Mouse (Mus musculus) hindbrain, embryonic 14.5 days (tissue): ENCODE measurements around the gene Cc2d2a. TPM values are rescaled to one million over a fixed set of nuclear protein-coding genes. Genes with fewer than 3 reads are reported as not detected.

Source experiments
- ATAC-seq: fragments of 200-750 bp; cut with Nextera tagmentation; 2 replicates; pipeline ENCODE4 v1.8.0; 2017; ENCODE audit warnings: moderate number of reproducible peaks, mild to moderate bottlenecking, moderate TSS enrichment, moderate library complexity; ENCODE audit not compliant: low FRiP score
- DNase-seq: peaks from one replicate; pipeline ENCODE4 v3.0.0-alpha.2; 2015; ENCODE audit warnings: low spot score
- H3K27ac ChIP-seq: fragments of 300-500 bp; sonication (generic); 2 replicates; pipeline ENCODE4 v1.5.1; 2014; ENCODE audit warnings: mild to moderate bottlenecking, moderate library complexity
- H3K27me3 ChIP-seq: fragments of 300-500 bp; sonication (generic); 2 replicates; pipeline ENCODE4 v1.6.1; 2014; ENCODE audit warnings: mild to moderate bottlenecking, low read length, mixed read lengths; ENCODE audit not compliant: control insufficient read depth, insufficient read depth
- H3K36me3 ChIP-seq: fragments of 300-500 bp; sonication (generic); replicated peaks from 2 replicates; pipeline ENCODE4 v1.6.1; 2014; ENCODE audit not compliant: control insufficient read depth, insufficient read depth
- H3K4me1 ChIP-seq: fragments of 300-500 bp; sonication (generic); replicated peaks from 2 replicates; pipeline ENCODE4 v1.6.1; 2014; ENCODE audit warnings: antibody characterized with exemption, low read length, mixed read lengths; ENCODE audit not compliant: control insufficient read depth, insufficient read depth
- H3K4me2 ChIP-seq: fragments of 300-500 bp; sonication (generic); replicated peaks from 2 replicates; pipeline ENCODE4 v1.6.1; 2014; ENCODE audit warnings: mild to moderate bottlenecking, moderate library complexity
- H3K4me3 ChIP-seq: fragments of 300-500 bp; sonication (generic); replicated peaks from 2 replicates; pipeline ENCODE4 v1.5.1; 2014; ENCODE audit warnings: mild to moderate bottlenecking, low read length
- H3K9ac ChIP-seq: fragments of 300-500 bp; sonication (generic); 2 replicates; pipeline ENCODE4 v1.6.1; 2014
- H3K9me3 ChIP-seq: fragments of 300-500 bp; sonication (generic); 2 replicates; pipeline ENCODE4 v1.6.1; 2016; ENCODE audit warnings: low read length; ENCODE audit not compliant: control insufficient read depth
- WGBS: fragments of 180-500 bp; shearing (Covaris S2); extraction: QIAGEN DNeasy Blood & Tissue Kit; methylation state at CpG from one replicate; pipeline ENCODE4 v1.1.7; 2014; 5-methylcytosine and 5-hydroxymethylcytosine counted together
- polyA plus RNA-seq: library from polyadenylated mRNA; unstranded; fragments of >200 nt; fragmentation: Nextera tagmentation; extraction: Ambion mirVana; gene quantifications from 2 replicates; pipeline ENCODE4 v1.2.1, GENCODE M21; 2014

Cc2d2a gene
- polyA plus RNA-seq, 1 experiment from 2014 or later = 6.1 TPM

DNA sequence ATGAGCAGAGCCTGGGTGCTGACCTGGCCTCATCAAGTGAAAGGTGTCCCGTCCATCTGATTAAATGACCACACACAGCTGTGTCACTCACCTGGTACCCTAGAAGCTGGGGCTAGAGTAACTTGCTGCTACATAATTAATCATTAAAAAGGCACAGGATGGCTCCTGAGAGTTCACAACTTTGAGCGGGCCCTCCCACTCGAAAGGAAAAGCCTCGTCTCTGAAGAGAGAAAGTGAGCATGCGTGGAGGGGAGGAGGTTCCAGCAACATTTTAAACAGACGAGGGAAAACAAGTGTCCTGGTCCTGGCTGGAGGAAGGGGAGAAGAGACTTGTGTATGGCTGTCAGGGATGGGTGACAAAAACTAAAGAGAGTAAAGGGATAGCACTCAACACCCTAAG is 1.4 kb downstream of the Cc2d2a start:
- ATAC-seq = no peak
- no peak overlapping the region for H3K27ac ChIP-seq
- no peaks in the 10 kb centered on the region for H3K36me3 ChIP-seq
- peak overlapping the region; percentile 60 for H3K4me2 ChIP-seq
- DNase-seq = no peak
- 46% methylated on average over 6 of the region's 6 CpGs for WGBS
- H3K4me1 ChIP-seq = peaks cover 24% of the 10 kb centered on the region
- H3K4me3 ChIP-seq = peak overlapping the region; percentile 38; the same call in 1 of the 2 replicates
- H3K9me3 ChIP-seq = no peaks in the 10 kb centered on the region
- 0 out of 2 replicates have a peak, but pooled peaks cover 2% of the 10 kb centered on the region for H3K27me3 ChIP-seq
- H3K9ac ChIP-seq = 0 out of 2 replicates have a peak overlapping the region, but pooled peaks have one; percentile 26

DNA sequence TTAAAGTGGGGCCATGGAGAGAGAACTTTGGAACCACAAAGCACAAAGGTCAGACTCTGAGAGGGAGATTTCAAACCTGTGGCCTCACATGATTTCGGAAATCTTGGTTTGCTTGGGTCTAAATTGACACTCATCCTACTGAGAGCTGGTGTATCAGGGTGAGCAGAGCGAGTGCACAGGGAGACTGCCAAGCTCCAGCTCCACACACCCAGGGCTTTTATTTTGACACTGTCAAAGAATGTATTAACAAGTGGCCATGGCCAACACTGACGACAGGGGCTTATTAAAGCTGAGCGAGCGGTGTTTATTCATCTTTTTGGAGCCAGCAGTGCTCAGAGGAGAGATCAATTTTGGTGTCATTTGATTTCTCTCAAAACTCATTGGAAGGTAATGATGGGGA is 3.0 kb downstream of the Cc2d2a start:
- WGBS = 18% methylated on average over 5 of the region's 5 CpGs
- peaks cover 24% of the 10 kb centered on the region for H3K4me1 ChIP-seq
- H3K4me2 ChIP-seq = peak overlapping the region; percentile 35
- no peak overlapping the region for H3K27ac ChIP-seq
- H3K36me3 ChIP-seq = no peaks in the 10 kb centered on the region
- no peaks in the 10 kb centered on the region for H3K9me3 ChIP-seq
- ATAC-seq = peak; percentile 21; the same call in 1 of the 2 replicates
- 0 out of 2 replicates have a peak, but pooled peaks cover 2% of the 10 kb centered on the region for H3K27me3 ChIP-seq
- H3K4me3 ChIP-seq = peak overlapping the region; percentile 15; the same call in 1 of the 2 replicates
- peak; percentile 54 for DNase-seq
- H3K9ac ChIP-seq = no peak overlapping the region

DNA sequence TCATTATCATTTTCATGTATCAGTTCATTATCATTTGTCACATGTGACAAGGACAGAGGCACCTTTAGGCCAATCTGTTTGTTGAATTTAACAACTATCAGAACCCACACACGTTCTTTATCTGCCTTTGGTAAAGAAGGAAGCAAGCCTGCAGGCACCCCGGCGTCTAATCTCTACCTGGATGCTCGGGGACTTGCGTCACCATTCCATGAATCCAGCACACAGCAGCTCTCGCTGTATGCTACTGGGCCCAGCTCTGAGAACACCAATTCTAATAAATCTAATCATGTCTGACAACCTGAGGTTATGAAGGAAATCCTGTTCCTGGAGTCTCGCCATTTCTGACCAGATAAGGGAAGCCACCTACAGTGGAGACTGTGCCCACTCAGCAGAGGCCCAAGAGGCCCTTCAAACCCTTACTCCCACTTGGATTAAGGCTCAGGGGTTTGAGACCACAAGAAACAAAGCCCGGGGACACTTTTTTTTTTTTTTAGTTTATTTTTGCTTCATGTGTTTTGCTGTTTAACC is 7.0 kb downstream of the Cc2d2a start:
- 78% methylated on average over 8 of the region's 8 CpGs for WGBS

DNA sequence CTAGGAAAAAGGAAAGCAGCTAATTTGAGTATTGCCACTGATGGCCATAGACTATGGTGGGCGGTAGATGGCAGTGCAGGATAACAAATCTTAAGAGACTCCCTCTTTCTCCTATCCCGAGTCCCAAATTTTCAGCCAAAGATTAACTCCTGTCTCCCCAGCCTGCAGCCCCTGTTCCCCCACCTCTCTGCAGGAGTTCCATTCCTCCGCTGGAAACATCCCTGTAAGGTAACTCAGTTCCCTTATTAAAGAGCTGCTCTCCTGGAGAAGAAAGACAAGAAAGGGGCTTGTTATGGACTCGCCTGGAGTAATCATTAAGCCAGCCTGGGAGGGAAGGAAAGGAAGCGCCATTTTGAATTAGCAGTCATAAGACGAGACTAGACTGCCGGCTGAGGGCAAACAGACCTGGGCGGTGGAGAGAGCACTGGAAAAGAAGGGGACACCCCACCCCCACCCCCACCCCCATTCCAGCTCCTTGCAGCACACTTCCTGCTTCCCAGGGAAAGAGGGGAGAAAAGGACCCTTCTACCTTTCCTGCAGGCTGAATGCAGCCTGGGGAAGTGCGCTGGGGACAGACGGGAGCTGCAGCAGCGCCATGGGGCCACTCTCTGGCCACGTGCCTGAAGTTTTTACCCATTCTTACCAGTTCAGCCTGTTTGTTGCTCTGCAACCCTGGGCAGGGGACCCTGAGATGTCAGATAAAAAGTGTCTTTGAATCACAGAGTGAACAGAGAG is 10.2 kb downstream of the Cc2d2a start:
- DNase-seq = peak; percentile 89
- WGBS = 0% methylated on average over 12 of the region's 12 CpGs
- peak overlapping the region; percentile 70 for H3K4me2 ChIP-seq

More for the DNA sequence above, 7.0 kb downstream of the Cc2d2a start:
- no peak overlapping the region for H3K9ac ChIP-seq
- no peak for DNase-seq
- no peak for ATAC-seq
- H3K4me2 ChIP-seq = no peak overlapping the region
- no peak overlapping the region for H3K27ac ChIP-seq
- no peaks in the 10 kb centered on the region for H3K9me3 ChIP-seq
- H3K36me3 ChIP-seq = no peaks in the 10 kb centered on the region
- peaks cover 14% of the 10 kb centered on the region for H3K4me1 ChIP-seq
- no peak overlapping the region for H3K4me3 ChIP-seq
- 0 out of 2 replicates have a peak, but pooled peaks cover 2% of the 10 kb centered on the region for H3K27me3 ChIP-seq

DNA sequence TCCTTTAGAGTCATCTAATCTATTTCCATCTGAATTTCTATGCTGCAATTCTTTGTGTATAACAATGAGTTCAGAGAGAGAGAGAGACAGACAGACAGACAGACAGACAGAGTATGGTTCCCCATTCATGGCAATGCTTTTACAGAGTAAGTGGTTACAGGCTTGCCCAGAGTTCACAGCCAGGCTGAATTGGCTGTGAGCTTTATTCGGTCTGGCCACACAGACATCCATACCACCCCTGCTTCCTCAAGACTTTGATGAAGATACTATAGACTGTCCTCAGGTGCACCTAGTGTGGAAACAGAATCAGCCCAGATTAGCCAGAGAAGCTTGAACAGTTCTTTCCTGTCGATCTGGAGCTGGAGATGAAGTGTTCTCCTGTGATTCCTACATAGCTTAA is 10.9 kb downstream of the Cc2d2a start:
- WGBS = 81% methylated on average over 2 of the region's 2 CpGs

More for the DNA sequence above, 10.2 kb downstream of the Cc2d2a start:
- H3K9ac ChIP-seq = peak overlapping the region; percentile 80
- no peaks in the 10 kb centered on the region for H3K36me3 ChIP-seq
- H3K27me3 ChIP-seq = no peaks in the 10 kb centered on the region
- peak overlapping the region; percentile 48 for H3K4me3 ChIP-seq
- peak overlapping the region; percentile 93 for H3K27ac ChIP-seq
- ATAC-seq = peak; percentile 93
- H3K9me3 ChIP-seq = no peaks in the 10 kb centered on the region
- 0 out of 2 replicates have a peak, but pooled peaks cover 3% of the 10 kb centered on the region for H3K4me1 ChIP-seq

DNA sequence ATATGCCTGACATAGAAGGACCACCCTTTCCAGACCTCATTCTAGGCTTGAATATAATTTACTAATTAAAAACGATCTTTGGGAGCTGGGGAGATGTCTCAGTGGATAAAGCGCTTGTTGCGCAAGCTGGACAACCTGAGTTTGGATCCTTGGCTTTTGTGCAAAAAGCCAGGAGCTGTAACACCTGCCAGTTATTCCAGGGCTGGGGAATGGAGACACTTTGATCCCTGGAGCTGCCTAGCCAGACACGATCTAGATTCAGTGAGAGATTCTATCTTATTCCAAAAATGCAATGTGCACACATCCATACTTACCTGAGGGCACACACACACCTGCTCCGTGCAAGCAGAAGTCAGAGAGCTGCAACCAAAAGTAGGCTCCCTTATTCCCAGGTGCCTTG is 23.3 kb downstream of the Cc2d2a start:
- DNase-seq (no peak), ATAC-seq (no peak)
- 95% methylated on average over 5 of the region's 5 CpGs for WGBS
- H3K9me3 ChIP-seq = no peaks in the 10 kb centered on the region
- no peak overlapping the region for H3K9ac ChIP-seq
- H3K36me3 ChIP-seq = peaks cover 88% of the 10 kb centered on the region
- no peak overlapping the region for H3K4me2 ChIP-seq
- H3K27me3 ChIP-seq = no peaks in the 10 kb centered on the region
- no peak overlapping the region for H3K4me3 ChIP-seq
- H3K4me1 ChIP-seq = no peaks in the 10 kb centered on the region
- no peak overlapping the region for H3K27ac ChIP-seq

More for the DNA sequence above, 10.9 kb downstream of the Cc2d2a start:
- H3K9me3 ChIP-seq = no peaks in the 10 kb centered on the region
- 0 out of 2 replicates have a peak, but pooled peaks cover 3% of the 10 kb centered on the region for H3K4me1 ChIP-seq
- H3K4me3 ChIP-seq = peak overlapping the region; percentile 48
- peak overlapping the region; percentile 70 for H3K4me2 ChIP-seq
- H3K27ac ChIP-seq = peak overlapping the region; percentile 93
- no peak for DNase-seq
- H3K36me3 ChIP-seq = no peaks in the 10 kb centered on the region
- H3K27me3 ChIP-seq = no peaks in the 10 kb centered on the region
- H3K9ac ChIP-seq = peak overlapping the region; percentile 80
- ATAC-seq = 0 out of 2 replicates have a peak, but pooled peaks have one; percentile 0

DNA sequence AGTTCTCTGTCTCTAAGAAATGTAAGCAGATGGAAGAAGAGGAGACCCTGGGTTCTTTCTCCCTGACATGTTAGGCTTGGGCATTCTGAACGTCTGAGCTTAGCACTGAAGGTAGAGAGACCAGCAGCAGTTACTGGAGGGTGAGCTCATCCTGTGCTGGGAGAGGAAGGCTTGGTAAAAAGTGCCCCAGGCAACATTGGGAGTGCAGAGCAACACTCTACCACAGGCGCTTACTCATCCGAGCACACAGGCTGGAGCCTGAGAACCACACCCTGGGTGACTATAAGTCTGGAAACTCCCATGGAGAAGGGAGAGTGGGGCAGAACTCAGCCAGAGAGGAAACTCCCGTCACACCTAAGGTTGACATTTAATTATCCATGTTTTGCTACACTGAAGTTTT is 30.3 kb downstream of the Cc2d2a start:
- no peak for DNase-seq
- no peaks in the 10 kb centered on the region for H3K9me3 ChIP-seq
- H3K36me3 ChIP-seq = peaks cover 60% of the 10 kb centered on the region
- no peaks in the 10 kb centered on the region for H3K27me3 ChIP-seq
- WGBS = 86% methylated on average over 4 of the region's 4 CpGs
- H3K4me2 ChIP-seq = no peak overlapping the region
- no peak for ATAC-seq
- H3K9ac ChIP-seq = no peak overlapping the region
- no peak overlapping the region for H3K27ac ChIP-seq
- no peak overlapping the region for H3K4me3 ChIP-seq
- H3K4me1 ChIP-seq = no peaks in the 10 kb centered on the region

DNA sequence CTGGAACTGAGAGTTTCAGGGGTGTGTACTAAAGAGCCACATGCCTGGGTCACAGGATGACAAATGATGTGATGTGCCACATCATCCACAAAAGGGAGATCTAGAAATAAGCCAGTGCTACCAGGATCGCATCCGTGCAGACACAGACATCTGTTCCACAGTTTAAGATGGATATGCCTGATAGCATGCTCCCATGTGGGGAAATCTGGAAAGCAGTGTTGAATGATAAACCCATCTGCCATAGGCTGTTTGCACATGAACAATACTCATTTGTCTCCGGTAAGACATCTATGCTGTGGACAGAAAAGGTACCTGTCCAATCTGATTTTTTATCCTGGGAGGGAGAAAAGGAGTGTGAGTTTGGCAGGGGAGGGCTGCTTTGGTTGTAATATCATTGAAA is 35.0 kb downstream of the Cc2d2a start:
- WGBS = 63% methylated on average over 3 of the region's 3 CpGs
- ATAC-seq (peak; percentile 53; the same call in 1 of the 2 replicates), DNase-seq (no peak)
- Histone ChIP-seq H3K36me3 (peaks cover 52% of the 10 kb centered on the region), H3K9me3 (no peaks in the 10 kb centered on the region), H3K4me3 (no peak overlapping the region), H3K4me2 (no peak overlapping the region), H3K27ac (no peak overlapping the region), H3K9ac (no peak overlapping the region), H3K27me3 (no peaks in the 10 kb centered on the region), H3K4me1 (no peaks in the 10 kb centered on the region)

DNA sequence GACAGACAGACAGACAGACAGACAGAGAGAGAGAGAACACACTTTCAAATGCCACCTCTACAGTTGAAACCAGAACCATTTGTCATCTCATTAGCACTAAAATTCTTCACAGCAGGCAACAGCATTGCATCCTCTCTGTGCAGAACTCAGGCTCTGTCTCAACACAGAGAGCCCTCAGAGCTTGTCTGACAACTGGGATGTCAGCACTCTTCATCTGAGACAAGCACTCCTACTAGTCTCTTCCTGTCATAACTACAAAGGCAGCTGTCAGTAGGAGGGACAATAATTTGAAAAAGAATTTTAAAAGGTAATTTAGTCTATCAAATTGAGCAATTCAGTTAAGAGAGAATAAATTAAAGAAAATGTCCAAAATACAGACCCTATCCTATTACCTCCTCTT is 37.1 kb downstream of the Cc2d2a start:
- no peak overlapping the region for H3K4me3 ChIP-seq
- no peaks in the 10 kb centered on the region for H3K4me1 ChIP-seq
- H3K9ac ChIP-seq = no peak overlapping the region
- no peak overlapping the region for H3K4me2 ChIP-seq
- peaks cover 69% of the 10 kb centered on the region for H3K36me3 ChIP-seq
- no peak for DNase-seq
- H3K27me3 ChIP-seq = no peaks in the 10 kb centered on the region
- H3K27ac ChIP-seq = no peak overlapping the region
- no peak for ATAC-seq
- H3K9me3 ChIP-seq = no peaks in the 10 kb centered on the region
